Mouse (Mus musculus) embryonic facial prominence, embryonic 15.5 days (tissue): Measurements from ENCODE around the gene Psmd6. TPM values are rescaled to one million over a fixed set of nuclear protein-coding genes. Genes with fewer than 3 reads are reported as not detected.
A peak's percentile ranks its signal among the peaks of the same experiment; 100 is the strongest.

Source experiments
- ATAC-seq: fragments of 200-750 bp; cut with Nextera tagmentation; 2 replicates; pipeline ENCODE4 v1.8.0; 2017; ENCODE audit warnings: low read depth, moderate TSS enrichment; ENCODE audit not compliant: insufficient number of reproducible peaks, low FRiP score, low TSS enrichment
- H3K27ac ChIP-seq: fragments of 300-500 bp; sonication (generic); replicated peaks from 2 replicates; pipeline ENCODE4 v1.5.1; 2015; ENCODE audit warnings: mild to moderate bottlenecking, inconsistent platforms
- H3K27me3 ChIP-seq: fragments of 300-500 bp; sonication (generic); 2 replicates; pipeline ENCODE4 v1.6.1; 2015; ENCODE audit warnings: inconsistent platforms
- H3K36me3 ChIP-seq: fragments of 300-500 bp; sonication (generic); 2 replicates; pipeline ENCODE4 v1.6.1; 2015; ENCODE audit warnings: mild to moderate bottlenecking, inconsistent platforms
- H3K4me1 ChIP-seq: fragments of 300-500 bp; sonication (generic); 2 replicates; pipeline ENCODE4 v1.6.1; 2015; ENCODE audit warnings: inconsistent platforms
- H3K4me2 ChIP-seq: fragments of 300-500 bp; sonication (generic); replicated peaks from 2 replicates; pipeline ENCODE4 v1.6.1; 2015; ENCODE audit warnings: mild to moderate bottlenecking, inconsistent platforms
- H3K4me3 ChIP-seq: fragments of 300-500 bp; sonication (generic); replicated peaks from 2 replicates; pipeline ENCODE4 v1.5.1; 2015; ENCODE audit warnings: mild to moderate bottlenecking, inconsistent platforms
- H3K9ac ChIP-seq: fragments of 300-500 bp; sonication (generic); 2 replicates; pipeline ENCODE4 v1.6.1; 2015; ENCODE audit warnings: inconsistent platforms
- H3K9me3 ChIP-seq: fragments of 300-500 bp; sonication (generic); replicated peaks from 2 replicates; pipeline ENCODE4 v1.6.1; 2016; ENCODE audit warnings: inconsistent platforms
- WGBS: fragments of 180-500 bp; shearing (Covaris S2); methylation state at CpG from one replicate; pipeline ENCODE4 v1.1.7; 2015; 5-methylcytosine and 5-hydroxymethylcytosine counted together
- polyA plus RNA-seq: library from polyadenylated mRNA; unstranded; fragments of >200 nt; fragmentation: Nextera tagmentation; extraction: Ambion mirVana; gene quantifications from 2 replicates; pipeline ENCODE4 v1.2.1, GENCODE M21; 2015

Gene Psmd6
- polyA plus RNA-seq: 203 and 215 TPM in 2 replicates

DNA sequence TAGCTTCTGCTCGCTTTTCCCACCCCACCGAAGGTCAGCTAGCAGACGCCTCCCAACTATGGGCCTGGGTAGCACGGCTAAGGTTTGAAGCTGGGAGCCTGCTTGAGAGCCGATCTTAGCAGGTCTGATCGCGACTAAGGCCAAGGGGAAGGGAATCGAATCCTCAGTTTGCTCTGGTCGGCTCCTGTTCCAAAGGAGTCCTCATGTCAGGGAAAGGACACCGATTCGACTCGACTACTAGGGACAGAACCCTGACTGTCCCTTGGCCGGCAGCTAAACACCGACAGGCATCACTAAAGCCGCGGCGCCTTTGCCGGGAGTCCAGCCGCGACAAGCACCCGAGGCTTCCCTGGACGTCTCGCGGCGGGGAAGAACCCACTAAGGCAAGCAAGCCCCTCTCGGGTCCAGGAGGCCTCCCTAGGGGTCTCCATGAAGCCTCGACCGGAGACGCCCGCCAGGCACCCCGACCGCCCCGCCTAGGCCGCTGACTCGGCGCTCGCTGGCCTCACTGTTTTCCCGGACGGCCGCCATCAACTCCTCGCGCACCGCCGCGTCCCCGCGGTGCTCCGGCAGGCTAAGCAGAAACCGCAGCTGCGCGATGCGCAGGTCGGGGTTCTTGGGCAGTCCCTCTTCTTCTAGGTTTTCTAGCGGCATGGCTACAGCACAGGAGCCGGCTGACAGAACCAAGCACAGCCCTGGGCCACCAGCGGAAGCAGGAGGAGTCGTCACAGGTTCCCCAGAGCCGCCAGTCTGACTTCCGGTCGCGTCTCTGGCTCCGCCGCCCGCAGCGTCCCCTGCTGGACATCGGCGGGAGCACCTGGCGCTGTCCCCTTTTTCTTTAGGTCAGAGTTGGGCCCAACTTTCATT lies at the start of gene Psmd6:
Gene Psmd6, minus strand, starts transcription at position 755 of the 867 bp plus-strand sequence.
- Histone ChIP-seq H3K4me3 (peak within 1 kb of the TSS; percentile 95), H3K4me1 (peaks cover 13% of the 10 kb centered on the region; the same call in 1 of the 2 replicates), H3K4me2 (peak within 1 kb of the TSS; percentile 82), H3K27me3 (no peaks in the 10 kb centered on the region), H3K36me3 (peaks cover 23% of the 10 kb centered on the region; the same call in 1 of the 2 replicates), H3K9me3 (no peaks in the 10 kb centered on the region), H3K27ac (peak within 1 kb of the TSS; percentile 89), H3K9ac (peak within 1 kb of the TSS; percentile 92)
- 1% methylated on average over 68 of the region's 68 CpGs for WGBS
- ATAC-seq: peak; percentile 92

DNA sequence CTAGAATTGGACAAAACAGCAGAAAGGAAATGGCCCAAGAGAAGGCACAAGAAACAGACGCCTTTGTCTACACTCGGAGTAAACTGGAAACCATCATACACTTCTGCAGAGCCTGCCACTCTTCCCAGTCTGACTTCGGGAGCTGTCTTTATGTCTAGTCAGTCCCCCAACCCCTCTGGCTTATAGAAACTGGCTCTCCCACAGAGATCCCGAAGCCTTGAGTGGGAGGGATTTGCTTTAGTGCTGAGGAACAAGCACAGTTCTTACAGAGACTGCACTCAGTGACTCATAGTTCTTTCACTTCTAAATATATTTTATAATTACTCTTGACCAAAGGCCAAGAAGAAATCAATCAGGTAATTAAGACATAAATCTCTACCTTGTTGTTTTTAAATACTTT lies 10.1 kb downstream of the Psmd6 start:
- no peak overlapping the region for H3K27ac ChIP-seq
- H3K9ac ChIP-seq: no peak overlapping the region
- H3K4me1 ChIP-seq: no peaks in the 10 kb centered on the region
- no peak for ATAC-seq
- no peaks in the 10 kb centered on the region for H3K9me3 ChIP-seq
- WGBS: 85% methylated on average over 4 of the region's 4 CpGs
- no peaks in the 10 kb centered on the region for H3K27me3 ChIP-seq
- H3K36me3 ChIP-seq: peaks cover 46% of the 10 kb centered on the region
- H3K4me3 ChIP-seq: no peak overlapping the region
- no peak overlapping the region for H3K4me2 ChIP-seq

DNA sequence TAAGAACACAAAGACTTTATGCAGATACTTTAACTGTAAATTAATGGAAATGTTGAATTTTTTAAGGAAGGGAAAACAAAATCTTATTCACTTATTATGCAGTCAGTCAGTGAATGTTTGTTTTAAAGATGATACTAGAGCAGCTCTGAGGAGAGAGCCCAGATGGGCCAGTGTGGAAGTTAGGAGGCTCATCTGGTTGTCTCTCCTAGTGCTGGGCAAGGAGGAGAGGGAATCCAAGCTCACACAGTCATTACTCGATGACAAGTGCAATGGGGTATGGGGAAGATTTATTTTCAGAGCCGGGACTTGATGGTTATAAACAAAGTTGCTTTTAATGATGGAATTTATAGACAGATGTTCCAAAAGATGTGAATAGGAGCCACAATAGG lies 15.9 kb downstream of the Psmd6 start:
- 69% methylated on average over 2 of the region's 2 CpGs for WGBS
- no peaks in the 10 kb centered on the region for H3K27me3 ChIP-seq
- peaks cover 37% of the 10 kb centered on the region for H3K36me3 ChIP-seq
- no peaks in the 10 kb centered on the region for H3K9me3 ChIP-seq
- no peak overlapping the region for H3K4me2 ChIP-seq
- ATAC-seq: no peak
- H3K4me1 ChIP-seq: no peaks in the 10 kb centered on the region
- no peak overlapping the region for H3K27ac ChIP-seq
- no peak overlapping the region for H3K4me3 ChIP-seq
- H3K9ac ChIP-seq: no peak overlapping the region

DNA sequence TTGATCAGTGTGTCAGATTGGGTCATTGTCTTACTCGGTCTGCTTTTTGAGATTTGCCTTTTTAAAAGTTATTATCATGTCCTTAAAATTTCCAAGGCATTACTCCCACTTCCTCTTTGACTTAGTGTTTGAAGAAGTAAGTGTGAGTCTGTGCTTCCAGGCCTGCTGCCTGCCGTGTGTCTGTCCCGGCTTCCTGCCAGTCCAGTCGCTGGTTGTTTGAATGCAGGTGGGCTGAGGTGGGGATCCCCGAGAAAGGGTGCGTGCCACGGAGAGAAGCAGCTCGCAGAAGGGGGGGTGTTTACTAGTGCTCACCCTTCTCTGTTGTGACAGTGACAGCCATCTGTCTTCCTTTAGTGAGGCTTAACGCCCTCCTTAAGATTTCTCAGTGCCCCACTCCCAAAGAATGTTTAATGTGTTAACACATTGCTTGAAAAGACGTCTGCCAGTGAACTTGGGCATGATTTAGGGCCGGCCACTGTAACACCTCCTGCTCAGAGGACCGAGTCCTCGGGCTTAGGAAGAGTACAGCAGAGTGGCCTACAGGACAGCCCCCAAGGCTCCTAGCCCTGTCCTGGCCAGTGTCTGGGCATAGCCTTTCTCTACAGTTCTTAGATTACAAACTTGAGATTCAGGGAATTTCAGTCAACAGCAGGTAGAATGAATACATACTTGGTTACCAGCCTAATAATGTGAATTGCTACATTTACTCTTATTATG lies 16.4 kb downstream of the Psmd6 start:
- H3K27ac ChIP-seq: no peak overlapping the region

DNA sequence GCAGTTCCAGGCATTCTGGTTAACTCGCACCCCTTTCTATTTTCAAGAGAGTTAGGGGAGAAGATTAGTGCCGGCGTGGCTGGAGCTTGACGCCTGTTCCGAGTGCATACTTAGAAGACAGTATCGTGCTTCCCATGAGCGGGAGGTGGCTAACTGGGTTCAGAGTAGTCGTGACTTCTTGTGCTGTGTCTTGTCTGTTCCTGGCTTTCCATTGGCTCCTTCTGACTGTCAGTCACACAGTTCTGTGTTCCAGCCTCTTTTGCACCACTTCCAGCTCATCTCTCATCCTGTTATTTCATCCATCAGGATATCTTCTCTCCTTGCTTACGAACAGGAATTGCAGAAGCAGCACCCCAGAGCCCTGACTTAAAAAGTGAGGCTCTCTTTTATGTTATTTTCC lies 19.5 kb downstream of the Psmd6 start:
- H3K36me3 ChIP-seq: peaks cover 50% of the 10 kb centered on the region
- H3K27me3 ChIP-seq: no peaks in the 10 kb centered on the region
- 88% methylated on average over 9 of the region's 9 CpGs for WGBS

More for the DNA sequence above, 16.4 kb downstream of the Psmd6 start:
- Histone ChIP-seq H3K36me3 (peaks cover 43% of the 10 kb centered on the region), H3K9me3 (no peaks in the 10 kb centered on the region), H3K4me1 (no peaks in the 10 kb centered on the region), H3K4me2 (no peak overlapping the region), H3K4me3 (no peak overlapping the region), H3K27me3 (no peaks in the 10 kb centered on the region), H3K9ac (no peak overlapping the region)
- WGBS: 76% methylated on average over 13 of the region's 13 CpGs
- ATAC-seq: no peak

DNA sequence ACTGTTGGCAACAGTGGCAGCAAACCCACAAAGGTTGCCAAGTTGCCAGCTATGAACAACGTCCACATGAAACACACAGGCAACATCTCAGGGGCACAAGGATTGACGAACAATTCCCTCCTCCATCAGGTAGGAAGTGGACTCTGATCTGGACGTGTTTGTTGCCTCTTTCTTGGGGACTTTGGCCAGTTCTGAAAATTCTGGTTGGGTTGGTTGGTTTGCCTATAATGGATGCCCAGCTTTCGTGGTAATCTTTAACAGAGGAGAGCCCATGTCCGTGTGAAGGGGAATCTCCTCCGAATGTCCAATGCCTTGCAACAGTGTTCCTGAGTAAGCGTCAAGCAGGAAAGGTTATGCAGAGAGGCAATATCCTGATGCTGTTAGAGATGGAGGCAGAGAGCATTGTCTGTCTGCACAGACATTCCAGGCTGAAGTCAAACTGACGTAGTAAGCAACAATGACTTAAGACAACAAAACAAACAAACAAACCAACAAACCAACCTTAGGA lies 20.0 kb downstream of the Psmd6 start:
- no peak for ATAC-seq
- Histone ChIP-seq H3K4me3 (no peak overlapping the region), H3K27me3 (no peaks in the 10 kb centered on the region), H3K9me3 (no peaks in the 10 kb centered on the region), H3K4me2 (no peak overlapping the region), H3K36me3 (peaks cover 54% of the 10 kb centered on the region), H3K4me1 (no peaks in the 10 kb centered on the region), H3K27ac (no peak overlapping the region), H3K9ac (no peak overlapping the region)
- WGBS: 93% methylated on average over 8 of the region's 8 CpGs

More for the DNA sequence above, 19.5 kb downstream of the Psmd6 start:
- Histone ChIP-seq H3K9ac (no peak overlapping the region), H3K9me3 (no peaks in the 10 kb centered on the region), H3K4me2 (no peak overlapping the region), H3K4me1 (no peaks in the 10 kb centered on the region), H3K4me3 (no peak overlapping the region), H3K27ac (no peak overlapping the region)
- ATAC-seq: no peak

DNA sequence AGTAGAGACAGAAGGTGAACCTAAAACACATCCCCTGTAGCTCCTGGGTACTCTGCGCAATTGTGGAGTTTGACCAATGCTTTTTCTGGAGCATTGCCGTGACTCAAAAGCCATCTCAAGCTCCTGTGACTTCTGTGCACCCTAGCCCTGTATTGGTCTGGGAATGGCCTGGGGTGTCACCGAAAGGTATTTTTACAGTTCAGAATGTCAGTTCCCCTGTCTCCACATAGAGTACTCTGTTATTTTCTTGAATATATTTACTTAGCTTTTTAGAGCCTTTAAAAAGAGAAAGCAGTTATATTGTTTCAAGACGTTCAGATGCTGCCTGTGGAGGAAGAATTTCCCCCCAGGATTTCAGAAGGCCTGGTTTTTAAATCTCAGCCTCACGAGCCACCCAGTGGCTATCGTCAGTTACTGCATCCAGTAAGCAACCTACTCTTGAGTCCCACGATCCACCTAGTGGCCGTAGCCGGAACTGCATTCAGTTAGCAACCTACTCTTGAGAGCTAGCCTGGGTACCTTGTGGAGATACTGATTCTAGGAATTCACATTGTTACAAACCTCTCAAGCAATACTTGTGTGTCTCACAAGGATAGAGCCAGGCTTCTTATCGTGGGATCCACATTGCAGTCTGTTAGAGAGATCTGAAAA lies 22.3 kb downstream of the Psmd6 start:
- WGBS: 30% methylated on average over 10 of the region's 10 CpGs
- no peak overlapping the region for H3K27ac ChIP-seq
- H3K36me3 ChIP-seq: peaks cover 56% of the 10 kb centered on the region
- H3K9me3 ChIP-seq: no peaks in the 10 kb centered on the region
- ATAC-seq: no peak
- H3K27me3 ChIP-seq: no peaks in the 10 kb centered on the region
- no peaks in the 10 kb centered on the region for H3K4me1 ChIP-seq
- no peak overlapping the region for H3K9ac ChIP-seq
- H3K4me2 ChIP-seq: no peak overlapping the region
- H3K4me3 ChIP-seq: no peak overlapping the region

DNA sequence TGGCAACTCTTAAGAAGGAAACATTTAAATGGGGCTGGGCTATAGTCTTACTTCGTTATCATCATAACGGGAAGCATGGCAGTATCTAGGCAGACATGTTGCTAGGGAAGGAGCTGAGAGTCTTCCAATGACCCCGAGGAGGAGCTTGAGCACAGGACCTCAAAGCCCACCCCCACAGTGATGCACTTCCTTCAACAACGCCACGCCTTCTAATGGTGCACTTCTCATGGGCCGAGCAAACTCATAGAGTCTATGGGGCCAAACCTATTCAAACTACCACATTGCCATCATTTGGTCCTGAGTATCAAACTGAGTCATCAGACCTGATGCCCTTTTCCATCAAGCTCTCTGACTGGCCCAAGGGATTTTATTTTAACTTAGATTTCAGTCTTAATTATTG lies 30.2 kb downstream of the Psmd6 start:
- H3K4me2 ChIP-seq: no peak overlapping the region
- no peak for ATAC-seq
- H3K9me3 ChIP-seq: no peaks in the 10 kb centered on the region
- no peak overlapping the region for H3K4me3 ChIP-seq
- H3K36me3 ChIP-seq: peaks cover 42% of the 10 kb centered on the region
- H3K9ac ChIP-seq: no peak overlapping the region
- WGBS: 90% methylated on average over 6 of the region's 6 CpGs
- no peak overlapping the region for H3K27ac ChIP-seq
- H3K4me1 ChIP-seq: no peaks in the 10 kb centered on the region
- no peaks in the 10 kb centered on the region for H3K27me3 ChIP-seq

DNA sequence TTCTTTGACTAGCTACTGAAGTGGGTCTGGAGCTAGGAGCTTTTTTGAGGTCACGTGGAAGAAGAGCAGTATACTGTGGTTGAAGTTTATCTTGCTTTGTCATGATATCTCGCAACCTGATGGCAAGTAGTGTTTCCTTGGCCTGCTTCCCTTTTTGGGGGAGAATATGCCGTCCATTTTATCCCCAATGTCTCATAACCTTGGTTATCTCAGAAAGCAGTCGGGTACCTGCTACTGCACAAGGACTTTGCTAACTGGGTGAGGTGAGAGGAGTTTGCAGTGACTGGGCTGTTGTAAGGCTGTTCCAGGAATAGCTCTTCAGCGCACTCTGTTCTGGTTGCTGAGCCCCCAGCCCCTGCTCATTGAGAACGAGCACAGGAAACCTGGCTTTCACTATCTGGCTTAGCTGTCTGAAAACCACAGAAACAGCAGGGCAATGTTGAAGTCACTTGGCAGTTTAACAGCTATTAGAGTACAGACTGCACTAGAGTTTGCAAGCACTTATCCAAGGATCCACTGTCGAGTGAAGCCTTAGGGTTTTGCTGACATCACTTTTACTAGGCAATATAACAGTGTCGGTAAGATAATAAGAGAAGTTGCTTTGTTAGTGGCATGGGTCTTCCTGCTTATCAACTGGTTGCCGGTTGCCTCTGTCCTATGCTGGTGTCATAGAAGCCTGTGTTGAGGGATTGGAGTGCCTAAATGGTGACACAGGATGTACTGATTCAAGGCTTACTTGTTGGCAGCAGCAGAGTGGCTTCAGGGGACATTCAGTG lies 32.6 kb downstream of the Psmd6 start:
- ATAC-seq: no peak
- H3K27ac ChIP-seq: no peak overlapping the region
- no peaks in the 10 kb centered on the region for H3K4me1 ChIP-seq
- H3K27me3 ChIP-seq: no peaks in the 10 kb centered on the region
- H3K9ac ChIP-seq: no peak overlapping the region
- H3K36me3 ChIP-seq: peaks cover 35% of the 10 kb centered on the region
- no peaks in the 10 kb centered on the region for H3K9me3 ChIP-seq
- no peak overlapping the region for H3K4me2 ChIP-seq
- WGBS: 81% methylated on average over 9 of the region's 9 CpGs
- no peak overlapping the region for H3K4me3 ChIP-seq

DNA sequence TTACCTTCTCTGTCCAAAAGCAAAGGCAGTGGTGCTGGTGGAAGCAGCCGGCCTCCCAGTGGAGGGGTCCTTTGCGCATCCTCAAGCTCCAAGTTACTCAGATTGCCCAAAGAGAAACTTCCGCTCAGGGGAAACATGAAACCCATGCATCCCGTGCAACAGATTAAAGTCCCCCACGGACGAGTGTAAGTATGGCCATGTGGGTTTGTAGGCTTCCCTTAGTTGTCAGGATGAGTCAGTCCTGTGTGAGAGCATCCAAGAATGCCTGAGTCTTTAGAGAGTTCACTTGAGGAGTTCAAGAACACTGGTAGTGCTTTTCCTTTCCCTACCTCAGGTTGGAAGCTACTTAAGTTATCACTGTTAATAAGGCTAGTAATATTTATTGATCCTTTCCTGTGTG lies 33.4 kb downstream of the Psmd6 start:
- Histone ChIP-seq H3K27ac (no peak overlapping the region), H3K9me3 (no peaks in the 10 kb centered on the region), H3K4me2 (no peak overlapping the region), H3K4me3 (no peak overlapping the region), H3K9ac (no peak overlapping the region), H3K36me3 (peaks cover 28% of the 10 kb centered on the region), H3K4me1 (no peaks in the 10 kb centered on the region), H3K27me3 (no peaks in the 10 kb centered on the region)
- WGBS: 52% methylated on average over 6 of the region's 6 CpGs
- no peak for ATAC-seq
